Mouse (Mus musculus) lung, postnatal 0 days (tissue): Measurements from ENCODE around the gene Actr3.

Experiments
- CTCF ChIP-seq: IDR thresholded peaks from 2 replicates; pipeline ENCODE4 v1.5.1; 2016; ENCODE audit warnings: antibody characterized with exemption, mild to moderate bottlenecking
- EP300 ChIP-seq: IDR thresholded peaks from 2 replicates; pipeline ENCODE4 v1.6.1; 2016; ENCODE audit warnings: antibody characterized with exemption, mild to moderate bottlenecking, control low read depth

- TF ChIP-seq CTCF (no peak), EP300 (no peak)
These were observed 49.3 kb downstream of the Actr3 start for GRCm38 (mm10) chr1:125386217-125386616.
